Mouse (Mus musculus): ENCODE measurements around the gene Gm21440.
"Not testable (repeated sequence)": the region's sequence is repeated elsewhere in the genome, so short reads cannot be mapped to it uniquely, and the experiment has no call there.

Gm21440 gene

GRCm38 (mm10) chrY:13252091-13252490, at the start of gene Gm21440, which contains the start of gene Gm21454:
Gene Gm21440, plus strand, starts transcription at chrY:13252391.
Gene Gm21454, plus strand, starts transcription at chrY:13252442.
- DNase-seq: not testable (repeated sequence)

- DNase-seq: not testable (repeated sequence)
These were observed 28.4 kb upstream of the Gm21440 start, which contains the start of gene Gm21828 for GRCm38 (mm10) chrY:13223828-13224227. Gene Gm21828, minus strand, starts transcription at chrY:13223928.

Data from kidney, postnatal 14 days (tissue).